Comparison of ENCODE assay signal across 9 mouse cellular contexts in the genomic region with DNA sequence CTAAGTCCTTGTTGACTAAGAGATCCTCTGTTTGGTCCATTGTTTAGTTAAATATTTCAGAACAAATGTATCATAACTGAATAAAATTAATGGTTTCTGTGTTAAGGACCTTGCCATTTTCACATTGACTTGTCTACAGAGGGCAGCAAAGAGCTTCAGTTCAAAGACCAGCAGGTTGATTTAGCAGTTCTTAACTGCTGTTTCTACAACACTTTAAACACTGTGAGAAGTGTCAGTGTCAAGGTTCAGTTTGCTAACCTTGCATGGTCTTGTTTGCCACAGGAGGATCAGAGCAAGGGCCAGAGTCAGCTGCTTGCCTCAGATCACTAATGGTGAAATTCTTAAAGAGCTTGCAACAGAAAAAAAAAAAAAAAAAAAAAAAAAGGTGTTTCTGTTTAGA.
A peak's percentile ranks its signal among the peaks of the same experiment; 100 is the strongest.
DNase-seq lines count a peak whose midpoint lies in the region; ATAC-seq and TF ChIP-seq lines count a peak whose summit lies in the region.
"Had no signal": no experiment of that assay in that cellular context is flagged by ENCODE, and none has a peak within 500 bp of the region (broad histone marks: within the 10 kb centered on the region; RNA-seq: fewer than 3 reads in every experiment).

No protein-coding gene starts in this region.

- no peaks in the 10 kb centered on the region for H3K36me3 ChIP-seq in midbrain, embryonic 13.5 days
- H3K36me3 ChIP-seq: G1E had no signal

- peak; percentile 47; the same call in 1 of the 2 replicates for TF ChIP-seq CTCF in cerebellum, adult 2 months (IDR thresholded peaks at IDR 0.05; ENCODE audit: borderline replicate concordance, insufficient read depth, low read depth, low read length)

- TF ChIP-seq POLR2A in cerebellum, adult 2 months (IDR thresholded peaks at IDR 0.05; ENCODE audit: borderline replicate concordance, insufficient read depth, low read length), result no peak

- no peak overlapping the region for H3K27ac ChIP-seq in cerebellum, adult 2 months (ENCODE audit: insufficient read depth, low read length)
- no peak overlapping the region for H3K27ac ChIP-seq in midbrain, embryonic 13.5 days

- no peaks in the 10 kb centered on the region for H3K4me1 ChIP-seq in cerebellum, adult 2 months (ENCODE audit: control insufficient read depth, insufficient read depth, low read length)
- no peaks in the 10 kb centered on the region for H3K4me1 ChIP-seq in midbrain, embryonic 13.5 days (replicated peaks)

- H3K9me3 ChIP-seq in midbrain, embryonic 13.5 days, result no peaks in the 10 kb centered on the region
- H3K9me3 ChIP-seq: G1E had no signal

- peak in 1 of 2 experiments; percentile 27 for DNase-seq in cerebellum, adult 2 months
- no peak for DNase-seq in cerebellum, adult 11-12 months
- DNase-seq in thymus, postnatal 0 days (ENCODE audit: low spot score), result peak; percentile 4
- DNase-seq in thymus, postnatal 10 days (ENCODE audit: low spot score in 2 of 2), result no peak
- peak; percentile 18 for DNase-seq in hindlimb bud, embryonic 11.5 days (ENCODE audit: extremely low spot score, low read depth, low spot score)
- no peak for DNase-seq in urinary bladder, postnatal 25 days (ENCODE audit: low spot score)
- no peak for DNase-seq in adrenal gland, postnatal 25 days

- H3K9ac ChIP-seq in midbrain, embryonic 13.5 days (replicated peaks), result no peak overlapping the region

- H3K4me3 ChIP-seq in cerebellum, adult 2 months (replicated peaks; ENCODE audit: insufficient read depth, low read depth, low read length), result no peak overlapping the region
- H3K4me3 ChIP-seq in midbrain, embryonic 13.5 days (replicated peaks), result no peak overlapping the region

- ATAC-seq in midbrain, embryonic 13.5 days, result peak; percentile 37; the same call in 1 of the 2 replicates

- H3K27me3 ChIP-seq in cerebellum, adult 2 months (ENCODE audit: control insufficient read depth, insufficient read depth, low read length), result no peaks in the 10 kb centered on the region
- no peaks in the 10 kb centered on the region for H3K27me3 ChIP-seq in midbrain, embryonic 13.5 days

- no peak overlapping the region for H3K4me2 ChIP-seq in midbrain, embryonic 13.5 days (replicated peaks)

Comparison
In these comparisons a context has a peak if more than half of its experiments do, and no peak if none do; other contexts are left out.
1. DNase-seq: peak in thymus, postnatal 0 days (single experiment) and hindlimb bud, embryonic 11.5 days (single experiment); none in cerebellum, adult 11-12 months (single experiment), thymus, postnatal 10 days (0 of 2), urinary bladder, postnatal 25 days (single experiment) and adrenal gland, postnatal 25 days (single experiment).